Mouse (Mus musculus) MEL (cell line): ENCODE measurements around the gene Smim13. TPM values are rescaled to one million over a fixed set of nuclear protein-coding genes. Genes with fewer than 3 reads are reported as not detected.

ENCODE experiments used
- DNase-seq: peaks from one replicate; pipeline ENCODE4 v3.0.0; 2011; ENCODE audit warnings: low read depth, low spot score
- H3K27ac ChIP-seq: 2 replicates; pipeline ENCODE4 v1.5.1; 2012; ENCODE audit warnings: low read depth, mild to moderate bottlenecking, control low read depth, low read length, moderate library complexity; ENCODE audit not compliant: control insufficient read depth
- H3K27me3 ChIP-seq, 2 experiments: fragments of 150-350 bp in 1 of 2; sonication (generic) in 1 of 2; 2 replicates each; pipeline ENCODE4 v1.6.1; 2012; ENCODE audit warnings: low read length in 2 of 2, mild to moderate bottlenecking in 2 of 2, improper control_type of control experiment in 1 of 2, moderate library complexity in 1 of 2; ENCODE audit not compliant: insufficient read depth in 2 of 2, control insufficient read depth in 1 of 2
- H3K36me3 ChIP-seq, 2 experiments: 2 replicates each; pipeline ENCODE4 v1.6.1; 2012 to 2014; ENCODE audit warnings: low read length in 2 of 2, improper control_type of control experiment in 1 of 2, inconsistent platforms in 1 of 2, mild to moderate bottlenecking in 1 of 2; ENCODE audit not compliant: insufficient read depth in 2 of 2, control insufficient read depth in 1 of 2
- H3K4me1 ChIP-seq, 2 experiments: fragments of 150-350 bp in 1 of 2; sonication (generic) in 1 of 2; 2 replicates each; pipeline ENCODE4 v1.6.1; 2012; ENCODE audit warnings: low read length in 2 of 2, improper control_type of control experiment in 1 of 2, mild to moderate bottlenecking in 1 of 2; ENCODE audit not compliant: insufficient read depth in 2 of 2, control insufficient read depth in 1 of 2
- H3K4me3 ChIP-seq, 2 experiments: fragments of 150-350 bp in 1 of 2; sonication (generic) in 1 of 2; 2 replicates each; pipeline ENCODE4 v1.5.1; 2012; ENCODE audit warnings: low read depth in 2 of 2, low read length in 2 of 2, mild to moderate bottlenecking in 2 of 2, moderate library complexity in 2 of 2, control low read depth in 1 of 2, improper control_type of control experiment in 1 of 2; ENCODE audit not compliant: control insufficient read depth in 1 of 2, insufficient read depth in 1 of 2
- H3K79me2 ChIP-seq: 2 replicates; pipeline ENCODE4 v1.6.1; 2012; ENCODE audit warnings: mild to moderate bottlenecking, low read length, moderate library complexity; ENCODE audit not compliant: control insufficient read depth, poor library complexity, insufficient read depth
- H3K9ac ChIP-seq: 2 replicates; pipeline ENCODE4 v1.6.1; 2012; ENCODE audit warnings: low read depth, mild to moderate bottlenecking, control low read depth, low read length, moderate library complexity; ENCODE audit not compliant: control insufficient read depth, poor library complexity, severe bottlenecking
- H3K9me3 ChIP-seq: fragments of 150-350 bp; sonication (generic); replicated peaks from 2 replicates; pipeline ENCODE4 v1.6.1; 2012; ENCODE audit warnings: mild to moderate bottlenecking, low read length, improper control_type of control experiment, moderate library complexity; ENCODE audit not compliant: insufficient read depth
- BHLHE40 ChIP-seq: IDR thresholded peaks from 2 replicates; pipeline ENCODE4 v1.6.1; 2012; ENCODE audit warnings: low read depth, mild to moderate bottlenecking, inconsistent platforms, low read length, improper control_type of control experiment, borderline replicate concordance
- CHD1 ChIP-seq: IDR thresholded peaks from 2 replicates; pipeline ENCODE4 v1.6.1; 2012; ENCODE audit warnings: low read depth, mild to moderate bottlenecking, inconsistent platforms, low read length, improper control_type of control experiment
- CTCF ChIP-seq, 3 experiments: IDR thresholded peaks in 2 of 3; conservative IDR thresholded peaks in 1 of 3; 2 replicates each; pipeline ENCODE4 v1.5.1; 2011 to 2012; ENCODE audit warnings: low read length in 3 of 3, low read depth in 2 of 3, mild to moderate bottlenecking in 2 of 3, improper control_type of control experiment in 1 of 3, inconsistent platforms in 1 of 3, mixed read lengths in 1 of 3, moderate library complexity in 1 of 3; ENCODE audit not compliant: control insufficient read depth in 1 of 3, insufficient read depth in 1 of 3, poor library complexity in 1 of 3, severe bottlenecking in 1 of 3
- E2F4 ChIP-seq: IDR thresholded peaks from 2 replicates; pipeline ENCODE4 v1.6.1; 2011; ENCODE audit warnings: low read depth, low read length, improper control_type of control experiment, borderline replicate concordance
- ETS1 ChIP-seq: IDR thresholded peaks from 2 replicates; pipeline ENCODE4 v1.6.1; 2012; ENCODE audit warnings: low read depth, mild to moderate bottlenecking, inconsistent platforms, low read length, improper control_type of control experiment, moderate library complexity
- HCFC1 ChIP-seq: IDR thresholded peaks from 2 replicates; pipeline ENCODE4 v1.6.1; 2012; ENCODE audit warnings: low read depth, mild to moderate bottlenecking, inconsistent platforms, low read length, improper control_type of control experiment, moderate library complexity
- KAT2A ChIP-seq: conservative IDR thresholded peaks from 2 replicates; pipeline ENCODE4 v1.6.1; 2012; ENCODE audit warnings: low read depth, low read length, improper control_type of control experiment, inconsistent platforms
- MAX ChIP-seq: IDR thresholded peaks from 2 replicates; pipeline ENCODE4 v1.6.1; 2011; ENCODE audit warnings: low read length, improper control_type of control experiment
- MXI1 ChIP-seq: IDR thresholded peaks from 2 replicates; pipeline ENCODE4 v1.6.1; 2011; ENCODE audit warnings: mild to moderate bottlenecking, low read depth, low read length, improper control_type of control experiment
- POLR2A ChIP-seq, 2 experiments: IDR thresholded peaks; 2 replicates each; pipeline ENCODE4 v1.6.1; 2011 to 2012; ENCODE audit warnings: low read length in 2 of 2, mild to moderate bottlenecking in 2 of 2, control low read depth in 1 of 2, improper control_type of control experiment in 1 of 2, low read depth in 1 of 2, moderate library complexity in 1 of 2; ENCODE audit not compliant: control insufficient read depth in 1 of 2, insufficient read depth in 1 of 2, poor library complexity in 1 of 2
- POLR2AphosphoS2 ChIP-seq: IDR thresholded peaks from 2 replicates; pipeline ENCODE4 v1.6.1; 2011; ENCODE audit warnings: low read length, improper control_type of control experiment
- RAD21 ChIP-seq: IDR thresholded peaks from 2 replicates; pipeline ENCODE4 v1.6.1; 2011; ENCODE audit warnings: mild to moderate bottlenecking, low read depth, low read length, improper control_type of control experiment
- TBP ChIP-seq: IDR thresholded peaks from 2 replicates; pipeline ENCODE4 v1.8.0; 2011; ENCODE audit warnings: low read depth, low read length, improper control_type of control experiment
- TCF12 ChIP-seq: IDR thresholded peaks from 2 replicates; pipeline ENCODE4 v1.6.1; 2014; ENCODE audit warnings: low read depth, mild to moderate bottlenecking, inconsistent platforms, low read length, improper control_type of control experiment, moderate library complexity
- UBTF ChIP-seq: IDR thresholded peaks from 2 replicates; pipeline ENCODE4 v1.6.1; 2012; ENCODE audit warnings: low read depth, mild to moderate bottlenecking, inconsistent platforms, low read length, improper control_type of control experiment, moderate library complexity, borderline replicate concordance; ENCODE audit not compliant: insufficient read depth
- USF1 ChIP-seq: IDR thresholded peaks from 2 replicates; pipeline ENCODE4 v1.6.1; 2014; ENCODE audit warnings: low read depth, mild to moderate bottlenecking, inconsistent platforms, low read length, improper control_type of control experiment, moderate library complexity
- polyA plus RNA-seq, 2 experiments: library from polyadenylated mRNA; stranded (reverse) in 1 of 2; unstranded in 1 of 2; fragments of >175 nt in 1 of 2; fragments of >200 nt in 1 of 2; gene quantifications; 2 replicates each; pipeline versions ENCODE4 v1.2.1 to v1.2.4; 2012; ENCODE audit warnings: low replicate concordance in 2 of 2, low read depth in 1 of 2; ENCODE audit not compliant: insufficient read length in 2 of 2, insufficient read depth in 1 of 2, missing spikeins in 1 of 2
- total RNA-seq: library from RNA; depleted of rRNA; stranded (reverse); fragments of 300-350 nt; gene quantifications from 2 replicates; pipeline ENCODE4 v1.2.3, GENCODE M21; 2012; rRNA removed

Gene Smim13
- total and polyA plus RNA-seq, 3 experiments = 11.1 to 13.1 TPM; not detected in 1

GRCm38 (mm10) chr13:41326134-41326533 lies 76.5 kb downstream of the Smim13 start:
- Histone ChIP-seq H3K4me1 (no peaks in the 10 kb centered on the region), H3K27me3 (peaks cover 0 to 2% of the 10 kb centered on the region in 2 experiments; a peak in 1 of 4 replicates), H3K4me3 (no peak overlapping the region), H3K9me3 (no peaks in the 10 kb centered on the region), H3K36me3 (no peaks in the 10 kb centered on the region), H3K79me2 (no peaks in the 10 kb centered on the region), H3K9ac (no peak overlapping the region), H3K27ac (no peak overlapping the region)
- DNase-seq = no peak
- TF ChIP-seq TBP = no peak
- TF ChIP-seq MAX = no peak
- TF ChIP-seq CTCF (IDR thresholded peaks at IDR 0.05 in 2 of 3, conservative IDR thresholded peaks at IDR 0.05 in 1 of 3; ENCODE audit: control insufficient read depth in 1 of 3, insufficient read depth in 1 of 3, low read depth in 2 of 3, low read length in 3 of 3, poor library complexity in 1 of 3, severe bottlenecking in 1 of 3) = no peak
- no peak for TF ChIP-seq POLR2A (IDR thresholded peaks at IDR 0.05; ENCODE audit: control insufficient read depth in 1 of 2, insufficient read depth in 1 of 2, low read depth in 1 of 2, low read length in 2 of 2, poor library complexity in 1 of 2)
- TF ChIP-seq CHD1 = no peak
- no peak for TF ChIP-seq BHLHE40
- no peak for TF ChIP-seq MXI1
- no peak for TF ChIP-seq HCFC1
- TF ChIP-seq RAD21 = no peak
- TF ChIP-seq E2F4 = no peak
- no peak for TF ChIP-seq UBTF
- no peak for TF ChIP-seq TCF12
- no peak for TF ChIP-seq USF1
- TF ChIP-seq POLR2AphosphoS2 = no peak
- TF ChIP-seq ETS1 = no peak
- no peak for TF ChIP-seq KAT2A

Other genes starting within 250 kb of the Smim13 start
- gene Pak1ip1, start 248.8 kb upstream of the Smim13 start, total RNA-seq = 94.5 and 109 TPM in 2 replicates
- gene Pak1ip1, start 248.8 kb upstream of the Smim13 start, polyA plus RNA-seq = 100 to 1,000 TPM in 1 of 2 experiments, not detected in 1; 101 TPM
- gene Tmem14c, start 233.6 kb upstream of the Smim13 start, total RNA-seq = 260 and 319 TPM in 2 replicates
- 100 to 1,000 TPM in 1 of 2 experiments, not detected in 1; 294 TPM for gene Tmem14c, start 233.6 kb upstream of the Smim13 start, polyA plus RNA-seq
- not detected in 2 replicates for gene Mak, start 170.1 kb upstream of the Smim13 start, total RNA-seq
- not detected for gene Mak, start 170.1 kb upstream of the Smim13 start, polyA plus RNA-seq
- gene Gcm2, start 138.8 kb upstream of the Smim13 start, total RNA-seq = not detected in 2 replicates
- not detected for gene Gcm2, start 138.8 kb upstream of the Smim13 start, polyA plus RNA-seq
- gene Sycp2l, start 135.5 kb upstream of the Smim13 start, total RNA-seq = not detected in 2 replicates
- not detected for gene Sycp2l, start 135.5 kb upstream of the Smim13 start, polyA plus RNA-seq
- not detected in 2 replicates for gene Elovl2, start 29.4 kb upstream of the Smim13 start, total RNA-seq
- gene Elovl2, start 29.4 kb upstream of the Smim13 start, polyA plus RNA-seq = not detected
- gene Gm17364, start 24.1 kb downstream of the Smim13 start, total RNA-seq = not detected in 2 replicates
- gene Gm17364, start 24.1 kb downstream of the Smim13 start, polyA plus RNA-seq = not detected
- gene Nedd9, start 237.5 kb downstream of the Smim13 start, total RNA-seq = 0.15 and 0.20 TPM in 2 replicates
- under 1 TPM in 1 of 2 experiments, not detected in 1; 0.25 TPM for gene Nedd9, start 237.5 kb downstream of the Smim13 start, polyA plus RNA-seq